Mouse (Mus musculus): ENCODE results near the gene Plagl1. TPM values are rescaled to one million over a fixed set of nuclear protein-coding genes. Genes with fewer than 3 reads are reported as not detected.

Gene Plagl1
- total and polyA plus RNA-seq, 3 experiments, result not detected

GRCm38 (mm10) chr10:13056863-13057381 lies 3.4 kb upstream of the Plagl1 start:
- no peaks in the 10 kb centered on the region for H3K79me2 ChIP-seq (ENCODE audit: control insufficient read depth, insufficient read depth, low read length, poor library complexity)
- no peaks in the 10 kb centered on the region; a peak in 1 of 4 replicates for H3K27me3 ChIP-seq (ENCODE audit: control insufficient read depth in 1 of 2, insufficient read depth in 2 of 2, low read length in 2 of 2)
- no peaks in the 10 kb centered on the region for H3K4me1 ChIP-seq (ENCODE audit: control insufficient read depth in 1 of 2, insufficient read depth in 2 of 2, low read length in 2 of 2)
- TF ChIP-seq GABPA (IDR thresholded peaks at IDR 0.05; ENCODE audit: low read depth, low read length) (no peak), CHD1 (IDR thresholded peaks at IDR 0.05; ENCODE audit: low read depth, low read length) (no peak), CHD2 (IDR thresholded peaks at IDR 0.05; ENCODE audit: low read length) (no peak), TBP (IDR thresholded peaks at IDR 0.05; ENCODE audit: low read depth, low read length) (no peak), E2F4 (IDR thresholded peaks at IDR 0.05; ENCODE audit: borderline replicate concordance, low read depth, low read length) (no peak), RCOR1 (IDR thresholded peaks at IDR 0.05; ENCODE audit: low read depth, low read length) (no peak), KAT2A (conservative IDR thresholded peaks at IDR 0.05; ENCODE audit: low read depth, low read length) (no peak), POLR2AphosphoS5 (IDR thresholded peaks at IDR 0.05; ENCODE audit: borderline replicate concordance, low read depth, low read length) (no peak), SIN3A (IDR thresholded peaks at IDR 0.05; ENCODE audit: low read length) (no peak), ELF1 (IDR thresholded peaks at IDR 0.05; ENCODE audit: low read depth, low read length) (no peak), ZKSCAN1 (IDR thresholded peaks at IDR 0.05; ENCODE audit: low read depth, low read length) (no peak)
- H3K9ac ChIP-seq (ENCODE audit: control insufficient read depth, low read depth, low read length, poor library complexity, severe bottlenecking), result no peak overlapping the region
- H3K36me3 ChIP-seq (ENCODE audit: control insufficient read depth in 1 of 2, insufficient read depth in 2 of 2, low read length in 2 of 2), result no peaks in the 10 kb centered on the region
- H3K27ac ChIP-seq (ENCODE audit: control insufficient read depth, low read depth, low read length), result no peak overlapping the region
- H3K4me3 ChIP-seq (ENCODE audit: control insufficient read depth in 1 of 2, insufficient read depth in 1 of 2, low read depth in 2 of 2, low read length in 2 of 2), result no peak overlapping the region
- DNase-seq (ENCODE audit: low read depth, low spot score), result no peak
- H3K9me3 ChIP-seq (replicated peaks; ENCODE audit: insufficient read depth, low read length), result no peaks in the 10 kb centered on the region

DNA sequence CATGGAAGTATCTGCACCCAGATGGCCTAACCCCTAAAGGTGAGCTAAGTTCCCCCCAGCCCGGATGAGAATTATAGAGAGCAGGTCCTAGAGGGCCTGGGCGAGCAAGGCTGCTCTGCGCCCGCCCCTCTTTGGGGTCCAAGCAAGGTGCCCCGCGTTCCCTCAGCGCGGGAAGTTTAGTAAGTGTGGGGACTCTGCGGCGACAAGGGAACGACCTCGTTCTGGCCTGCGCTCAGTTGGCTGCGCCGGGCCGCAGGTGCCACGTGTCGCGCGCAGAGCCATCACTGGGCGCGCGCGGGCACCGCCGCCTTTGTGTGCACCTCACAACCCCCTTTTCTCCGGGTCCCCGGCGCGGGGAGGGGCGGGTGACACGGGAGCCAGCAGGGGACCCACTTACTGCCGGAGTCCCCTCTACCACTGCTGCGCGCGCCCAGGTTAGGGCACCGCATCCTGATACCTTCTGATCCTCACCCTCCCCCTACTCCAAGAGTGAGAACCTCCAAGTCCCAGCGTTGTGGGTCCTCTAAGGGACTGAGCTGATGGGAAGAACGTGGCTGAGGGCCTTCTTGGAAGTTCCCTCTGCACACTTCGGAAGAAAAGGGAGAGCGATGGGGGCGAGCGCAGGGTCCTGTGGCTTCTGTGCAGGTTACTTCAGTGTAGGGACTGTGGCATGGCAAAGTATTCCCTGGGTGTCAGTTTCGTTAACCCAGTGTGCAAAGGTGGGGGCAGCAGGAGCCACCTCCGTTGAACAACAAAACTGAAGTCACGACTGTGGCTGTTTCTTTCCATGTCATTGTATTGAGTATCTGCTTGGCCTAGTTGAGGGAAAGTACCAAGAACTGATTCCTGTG lies 742 bp downstream of the Plagl1 start:
- Histone ChIP-seq H3K9me3 (replicated peaks; ENCODE audit: insufficient read depth, low read length) (no peaks in the 10 kb centered on the region), H3K27me3 (ENCODE audit: control insufficient read depth in 1 of 2, insufficient read depth in 2 of 2, low read length in 2 of 2) (no peaks in the 10 kb centered on the region; a peak in 1 of 4 replicates), H3K4me3 (ENCODE audit: control insufficient read depth in 1 of 2, insufficient read depth in 1 of 2, low read depth in 2 of 2, low read length in 2 of 2) (no peak overlapping the region), H3K36me3 (ENCODE audit: control insufficient read depth in 1 of 2, insufficient read depth in 2 of 2, low read length in 2 of 2) (no peaks in the 10 kb centered on the region), H3K4me1 (ENCODE audit: control insufficient read depth in 1 of 2, insufficient read depth in 2 of 2, low read length in 2 of 2) (no peaks in the 10 kb centered on the region), H3K9ac (ENCODE audit: control insufficient read depth, low read depth, low read length, poor library complexity, severe bottlenecking) (no peak overlapping the region), H3K79me2 (ENCODE audit: control insufficient read depth, insufficient read depth, low read length, poor library complexity) (no peaks in the 10 kb centered on the region), H3K27ac (ENCODE audit: control insufficient read depth, low read depth, low read length) (no peak overlapping the region)
- no peak for TF ChIP-seq GABPA (IDR thresholded peaks at IDR 0.05; ENCODE audit: low read depth, low read length)
- TF ChIP-seq TCF12 (IDR thresholded peaks at IDR 0.05; ENCODE audit: low read depth, low read length), result no peak
- no peak for TF ChIP-seq TBP (IDR thresholded peaks at IDR 0.05; ENCODE audit: low read depth, low read length)
- TF ChIP-seq SMC3 (IDR thresholded peaks at IDR 0.05; ENCODE audit: low read depth, low read length), result no peak
- TF ChIP-seq MEF2A (IDR thresholded peaks at IDR 0.05; ENCODE audit: extremely low read depth, insufficient replicate concordance, low read depth, low read length, poor library complexity, severe bottlenecking), result no peak
- TF ChIP-seq GATA1 (IDR thresholded peaks at IDR 0.05; ENCODE audit: low read depth, low read length), result no peak
- no peak for TF ChIP-seq CTCF (IDR thresholded peaks at IDR 0.05 in 2 of 3, conservative IDR thresholded peaks at IDR 0.05 in 1 of 3; ENCODE audit: control insufficient read depth in 1 of 3, insufficient read depth in 1 of 3, low read depth in 2 of 3, low read length in 3 of 3, poor library complexity in 1 of 3, severe bottlenecking in 1 of 3)
- no peak for DNase-seq (ENCODE audit: low read depth, low spot score)
